Mouse (Mus musculus) megakaryocyte, embryonic 14.5 days (primary cell): ENCODE measurements around the gene Pdhb. TPM values are rescaled to one million over a fixed set of nuclear protein-coding genes. Genes with fewer than 3 reads are reported as not detected.
A peak's percentile ranks its signal among the peaks of the same experiment; 100 is the strongest.
"Not testable (repeated sequence)": the region's sequence is repeated elsewhere in the genome, so short reads cannot be mapped to it uniquely, and the experiment has no call there.

Experiments used
- H3K27me3 ChIP-seq: replicated peaks from 2 replicates; pipeline ENCODE3; 2012; ENCODE audit warnings: inconsistent platforms
- H3K36me3 ChIP-seq: replicated peaks from 2 replicates; pipeline ENCODE3; 2012; ENCODE audit warnings: low read length, inconsistent platforms, mixed read lengths
- H3K4me1 ChIP-seq: 2 replicates; pipeline ENCODE4 v1.6.1; 2012; ENCODE audit warnings: inconsistent platforms
- H3K4me3 ChIP-seq: replicated peaks from 2 replicates; pipeline ENCODE3; 2012; ENCODE audit warnings: moderate library complexity, mild to moderate bottlenecking, inconsistent platforms
- H3K9me3 ChIP-seq: 2 replicates; pipeline ENCODE4 v1.6.1; 2012; ENCODE audit warnings: inconsistent platforms
- FLI1 ChIP-seq: IDR thresholded peaks from 2 replicates; pipeline ENCODE4 v1.6.1; 2012; ENCODE audit warnings: low read length, inconsistent platforms, mixed read lengths
- GATA1 ChIP-seq: IDR thresholded peaks from 3 replicates; pipeline ENCODE4 v1.6.1; 2012; ENCODE audit warnings: mixed read lengths, low read length, inconsistent platforms, borderline replicate concordance
- polyA plus RNA-seq: library from polyadenylated mRNA; stranded (reverse); fragments of >175 nt; gene quantifications from 2 replicates; pipeline ENCODE4 v1.2.3, GENCODE M21; 2012; ENCODE audit warnings: low replicate concordance; ENCODE audit not compliant: insufficient read depth

Pdhb gene
- polyA plus RNA-seq, 1 experiment = 47.0 TPM

- no peaks in the 10 kb centered on the region for H3K36me3 ChIP-seq
- H3K27me3 ChIP-seq = peaks cover 16% of the 10 kb centered on the region
- no peaks in the 10 kb centered on the region; the same call in 1 of the 2 replicates for H3K4me1 ChIP-seq
- no peak overlapping the region for H3K4me3 ChIP-seq
- H3K9me3 ChIP-seq = no peaks in the 10 kb centered on the region
- TF ChIP-seq FLI1 (no peak), GATA1 (no peak)
Measured at GRCm38 (mm10) chr14:8192727-8193126, 19.9 kb upstream of the Pdhb start.

GRCm38 (mm10) chr14:8191331-8191965 is 18.6 kb upstream of the Pdhb start:
- Histone ChIP-seq H3K27me3 (peaks cover 14% of the 10 kb centered on the region), H3K9me3 (no peaks in the 10 kb centered on the region), H3K4me1 (no peaks in the 10 kb centered on the region; the same call in 1 of the 2 replicates), H3K36me3 (no peaks in the 10 kb centered on the region), H3K4me3 (no peak overlapping the region)
- TF ChIP-seq GATA1 = no peak
- no peak for TF ChIP-seq FLI1

- Histone ChIP-seq H3K4me3 (no peak overlapping the region), H3K4me1 (no peaks in the 10 kb centered on the region), H3K27me3 (peaks cover 13% of the 10 kb centered on the region), H3K9me3 (peaks cover 3% of the 10 kb centered on the region), H3K36me3 (no peaks in the 10 kb centered on the region)
- no peak for TF ChIP-seq GATA1
- TF ChIP-seq FLI1 = no peak
Measured at GRCm38 (mm10) chr14:8190556-8190955, 17.7 kb upstream of the Pdhb start.

- Histone ChIP-seq H3K36me3 (no peaks in the 10 kb centered on the region), H3K4me1 (no peaks in the 10 kb centered on the region), H3K9me3 (peaks cover 19% of the 10 kb centered on the region), H3K4me3 (no peak overlapping the region), H3K27me3 (peaks cover 8% of the 10 kb centered on the region)
- no peak for TF ChIP-seq GATA1
- no peak for TF ChIP-seq FLI1
Measured at GRCm38 (mm10) chr14:8186278-8187045, 13.6 kb upstream of the Pdhb start.

- H3K9me3 ChIP-seq = peaks cover 19% of the 10 kb centered on the region
- H3K36me3 ChIP-seq = no peaks in the 10 kb centered on the region
- peaks cover 2% of the 10 kb centered on the region for H3K27me3 ChIP-seq
- TF ChIP-seq FLI1 = no peak
- TF ChIP-seq GATA1 = no peak
- no peaks in the 10 kb centered on the region for H3K4me1 ChIP-seq
- H3K4me3 ChIP-seq = no peak overlapping the region
Measured at GRCm38 (mm10) chr14:8183330-8183729, 10.5 kb upstream of the Pdhb start.

GRCm38 (mm10) chr14:8180371-8181035 is 7.7 kb upstream of the Pdhb start:
- Histone ChIP-seq H3K9me3 (peaks cover 15% of the 10 kb centered on the region), H3K36me3 (no peaks in the 10 kb centered on the region), H3K27me3 (peaks cover 2% of the 10 kb centered on the region), H3K4me1 (peaks cover 3% of the 10 kb centered on the region; the same call in 1 of the 2 replicates), H3K4me3 (no peak overlapping the region)
- TF ChIP-seq GATA1 = no peak

- no peak for TF ChIP-seq GATA1
- no peak for TF ChIP-seq FLI1
- peaks cover 2% of the 10 kb centered on the region for H3K27me3 ChIP-seq
- H3K4me1 ChIP-seq = peaks cover 16% of the 10 kb centered on the region
- no peaks in the 10 kb centered on the region for H3K9me3 ChIP-seq
- H3K36me3 ChIP-seq = peaks cover 4% of the 10 kb centered on the region
- no peak overlapping the region for H3K4me3 ChIP-seq
Measured at GRCm38 (mm10) chr14:8176251-8176650, 3.4 kb upstream of the Pdhb start.

- TF ChIP-seq GATA1 (no peak), FLI1 (no peak)
Measured at GRCm38 (mm10) chr14:8174634-8175033, 1.8 kb upstream of the Pdhb start.

GRCm38 (mm10) chr14:8173542-8174250 is 871 bp upstream of the Pdhb start:
- peaks cover 17% of the 10 kb centered on the region for H3K4me1 ChIP-seq
- peaks cover 27% of the 10 kb centered on the region for H3K36me3 ChIP-seq
- H3K4me3 ChIP-seq = peak overlapping the region; percentile 94
- H3K9me3 ChIP-seq, H3K27me3 ChIP-seq: not testable (repeated sequence)

More at GRCm38 (mm10) chr14:8174634-8175033, 1.8 kb upstream of the Pdhb start:
- no peaks in the 10 kb centered on the region for H3K9me3 ChIP-seq
- H3K27me3 ChIP-seq = peaks cover 2% of the 10 kb centered on the region
- H3K4me1 ChIP-seq = peaks cover 17% of the 10 kb centered on the region
- H3K36me3 ChIP-seq = peaks cover 18% of the 10 kb centered on the region
- H3K4me3 ChIP-seq = no peak overlapping the region
